Mouse (Mus musculus) neural tube, embryonic 11.5 days (tissue): ENCODE data around the gene Mink1. TPM values are rescaled to one million over a fixed set of nuclear protein-coding genes. Genes with fewer than 3 reads are reported as not detected.

Source experiments
- ATAC-seq: fragments of 200-750 bp; cut with Nextera tagmentation; 2 replicates; pipeline ENCODE4 v1.8.0; 2017; ENCODE audit warnings: moderate number of reproducible peaks, mild to moderate bottlenecking, moderate TSS enrichment, moderate library complexity; ENCODE audit not compliant: insufficient read depth, low FRiP score, low TSS enrichment
- DNase-seq: peaks from one replicate; pipeline ENCODE4 v3.0.0-alpha.2; 2015; ENCODE audit warnings: low spot score
- H3K27ac ChIP-seq: fragments of 300-500 bp; sonication (generic); 2 replicates; pipeline ENCODE4 v1.5.1; 2014; ENCODE audit warnings: low read depth, mild to moderate bottlenecking, low read length
- H3K27me3 ChIP-seq: fragments of 300-500 bp; sonication (generic); 2 replicates; pipeline ENCODE4 v1.6.1; 2014; ENCODE audit warnings: mild to moderate bottlenecking, low read length, mixed read lengths; ENCODE audit not compliant: control insufficient read depth, insufficient read depth
- H3K36me3 ChIP-seq: fragments of 300-500 bp; sonication (generic); 2 replicates; pipeline ENCODE4 v1.6.1; 2014; ENCODE audit warnings: mild to moderate bottlenecking, low read length, moderate library complexity, mixed read lengths; ENCODE audit not compliant: control insufficient read depth, insufficient read depth
- H3K4me1 ChIP-seq: fragments of 300-500 bp; sonication (generic); 2 replicates; pipeline ENCODE4 v1.6.1; 2014; ENCODE audit warnings: low read length, mixed read lengths; ENCODE audit not compliant: control insufficient read depth, insufficient read depth
- H3K4me2 ChIP-seq: fragments of 300-500 bp; sonication (generic); 2 replicates; pipeline ENCODE4 v1.6.1; 2014; ENCODE audit warnings: low read depth, mild to moderate bottlenecking, moderate library complexity
- H3K4me3 ChIP-seq: fragments of 300-500 bp; sonication (generic); 2 replicates; pipeline ENCODE4 v1.5.1; 2014; ENCODE audit warnings: low read depth, low read length
- H3K9ac ChIP-seq: fragments of 300-500 bp; sonication (generic); 2 replicates; pipeline ENCODE4 v1.6.1; 2014; ENCODE audit warnings: mild to moderate bottlenecking, low read length
- H3K9me3 ChIP-seq: fragments of 300-500 bp; sonication (generic); 2 replicates; pipeline ENCODE4 v1.6.1; 2016; ENCODE audit warnings: low read length; ENCODE audit not compliant: control insufficient read depth
- WGBS: fragments of 180-500 bp; shearing (Covaris S2); extraction: QIAGEN DNeasy Blood & Tissue Kit; methylation state at CpG from one replicate; pipeline ENCODE4 v1.1.7; 2014; 5-methylcytosine and 5-hydroxymethylcytosine counted together
- polyA plus RNA-seq: library from polyadenylated mRNA; unstranded; fragments of >200 nt; fragmentation: Nextera tagmentation; extraction: Ambion mirVana; gene quantifications from 2 replicates; pipeline ENCODE4 v1.2.1, GENCODE M21; 2014

The Mink1 gene
- polyA plus RNA-seq, 1 experiment from 2014 or later: 16.0 TPM

DNA sequence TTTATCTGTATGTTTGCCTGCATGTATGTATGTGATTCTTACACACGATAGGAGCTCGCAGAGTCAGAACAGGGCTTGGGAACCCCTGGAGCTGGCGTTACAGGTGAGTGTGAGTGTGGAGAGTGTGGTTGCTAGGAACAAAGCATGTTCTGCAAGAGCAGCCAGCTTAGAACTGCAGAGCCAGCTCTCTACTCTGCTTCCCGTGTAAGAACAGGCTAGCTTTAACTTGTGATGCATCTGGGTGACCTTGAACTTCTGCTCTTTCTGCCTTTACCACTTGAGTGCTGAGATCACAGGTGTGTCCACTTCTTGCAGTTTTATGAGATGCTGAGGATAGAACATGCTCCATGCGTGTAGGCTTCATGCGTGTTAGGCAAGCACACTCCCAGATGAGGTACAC is 16.3 kb downstream of the Mink1 start:
- ATAC-seq (no peak), DNase-seq (no peak)
- Histone ChIP-seq H3K27me3 (no peaks in the 10 kb centered on the region), H3K9ac (no peak overlapping the region), H3K9me3 (no peaks in the 10 kb centered on the region), H3K4me2 (no peak overlapping the region), H3K4me3 (no peak overlapping the region), H3K27ac (no peak overlapping the region), H3K4me1 (no peaks in the 10 kb centered on the region), H3K36me3 (no peaks in the 10 kb centered on the region)
- WGBS: 92% methylated on average over 6 of the region's 6 CpGs

DNA sequence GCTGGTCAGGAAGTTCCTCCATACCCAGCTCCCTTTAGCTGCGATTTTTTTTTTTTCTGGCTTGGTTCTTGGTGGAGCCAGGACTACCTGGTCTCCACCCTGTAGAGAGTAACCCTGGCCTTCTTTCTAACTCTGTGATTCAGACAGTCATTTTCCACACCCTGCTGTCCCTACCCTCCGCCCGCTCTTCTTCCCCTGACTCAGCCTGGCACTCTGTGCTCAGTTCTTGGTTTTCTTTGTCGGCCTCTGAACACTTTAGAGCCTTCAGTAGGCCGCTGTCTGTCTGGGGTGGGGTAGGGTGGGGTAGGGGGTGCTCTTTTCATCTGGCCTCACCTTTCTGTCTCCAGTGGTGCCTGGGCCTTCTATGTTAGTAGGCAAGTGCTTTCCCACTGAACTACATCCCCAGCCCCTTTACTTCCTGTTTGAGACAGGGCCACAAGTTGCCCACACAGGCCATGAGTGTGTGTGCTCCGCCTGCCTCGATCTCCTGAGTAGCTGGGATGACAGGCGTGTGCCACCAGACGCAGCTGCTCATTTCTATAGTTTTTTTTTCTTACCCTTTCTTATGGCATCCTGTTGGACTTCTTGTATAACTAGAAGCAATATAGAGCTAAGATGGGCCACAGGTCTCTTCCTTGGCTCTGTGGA is 17.2 kb downstream of the Mink1 start:
- Histone ChIP-seq H3K4me3 (no peak overlapping the region), H3K36me3 (no peaks in the 10 kb centered on the region), H3K4me2 (no peak overlapping the region), H3K27me3 (no peaks in the 10 kb centered on the region), H3K27ac (no peak overlapping the region), H3K9ac (no peak overlapping the region), H3K4me1 (no peaks in the 10 kb centered on the region; the same call in 1 of the 2 replicates), H3K9me3 (no peaks in the 10 kb centered on the region)
- WGBS: 79% methylated on average over 9 of the region's 9 CpGs
- no peak for ATAC-seq
- DNase-seq: no peak

DNA sequence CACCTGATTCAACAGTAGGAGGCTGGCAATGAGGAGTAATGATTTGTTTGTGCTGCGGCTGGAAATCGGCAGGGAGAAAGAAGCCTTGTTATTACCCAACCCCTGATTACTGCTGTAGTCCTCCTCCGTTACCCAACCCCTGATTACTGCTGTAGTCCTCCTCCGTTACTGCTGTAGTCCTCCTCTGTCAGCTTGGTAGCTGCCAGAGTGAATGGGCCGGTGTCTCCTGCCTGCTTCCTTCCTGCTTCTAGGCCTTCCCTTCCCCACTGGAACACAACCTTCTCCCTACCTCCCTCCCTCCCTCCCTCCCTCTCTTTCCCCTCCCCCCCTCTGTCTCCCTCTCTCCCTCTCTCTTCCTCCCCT is 17.7 kb downstream of the Mink1 start:
- DNase-seq (no peak), ATAC-seq (no peak)
- H3K9me3 ChIP-seq: no peaks in the 10 kb centered on the region
- no peaks in the 10 kb centered on the region for H3K36me3 ChIP-seq
- no peak overlapping the region for H3K9ac ChIP-seq
- no peak overlapping the region for H3K4me2 ChIP-seq
- H3K4me3 ChIP-seq: no peak overlapping the region
- WGBS: 42% methylated on average over 5 of the region's 5 CpGs
- H3K27ac ChIP-seq: no peak overlapping the region
- H3K4me1 ChIP-seq: peaks cover 4% of the 10 kb centered on the region; the same call in 1 of the 2 replicates
- no peaks in the 10 kb centered on the region for H3K27me3 ChIP-seq

DNA sequence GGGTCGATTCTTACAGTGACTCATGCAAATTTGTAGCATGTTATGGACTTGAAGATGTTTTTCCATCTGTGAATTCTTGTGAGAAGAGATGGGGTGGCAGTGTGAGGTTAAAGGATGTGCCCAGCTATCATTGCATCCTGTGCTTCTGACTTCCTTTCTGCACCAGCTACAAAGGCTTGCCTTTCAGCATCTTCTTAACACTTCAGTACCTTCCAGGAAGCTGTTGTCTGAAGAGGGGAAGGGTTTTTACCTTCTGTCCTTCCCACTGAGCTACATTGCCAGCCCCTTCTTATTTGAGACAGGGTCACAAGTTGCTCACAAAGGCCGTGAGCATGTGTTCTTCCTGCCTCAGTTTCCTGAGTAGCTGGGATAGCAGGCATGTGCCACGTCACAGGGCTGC is 18.2 kb downstream of the Mink1 start:
- peaks cover 7% of the 10 kb centered on the region; the same call in 1 of the 2 replicates for H3K4me1 ChIP-seq
- H3K27me3 ChIP-seq: no peaks in the 10 kb centered on the region
- H3K4me2 ChIP-seq: no peak overlapping the region
- H3K9me3 ChIP-seq: no peaks in the 10 kb centered on the region
- 79% methylated on average over 3 of the region's 3 CpGs for WGBS
- no peaks in the 10 kb centered on the region for H3K36me3 ChIP-seq
- H3K4me3 ChIP-seq: no peak overlapping the region
- no peak overlapping the region for H3K27ac ChIP-seq
- no peak overlapping the region for H3K9ac ChIP-seq
- no peak for ATAC-seq
- no peak for DNase-seq

DNA sequence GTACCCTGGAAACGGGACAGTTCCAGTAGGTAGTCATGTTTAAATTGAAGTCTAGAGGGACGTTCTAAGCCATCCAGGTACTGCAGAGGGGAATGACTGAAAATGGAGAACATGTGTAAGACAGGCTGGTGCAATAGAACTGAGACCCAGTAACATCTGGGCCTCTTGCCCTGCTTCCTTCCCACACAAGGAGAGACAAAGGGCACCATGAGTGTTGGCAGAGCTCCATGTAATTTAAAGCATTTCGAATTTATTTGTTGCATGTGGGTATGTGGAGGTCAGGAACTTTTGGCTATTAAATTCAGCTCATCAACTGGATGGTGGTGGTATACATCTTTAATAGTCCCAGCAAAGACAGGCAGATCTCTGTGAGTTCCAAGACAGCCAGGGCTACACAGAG is 19.5 kb downstream of the Mink1 start:
- Histone ChIP-seq H3K4me3 (no peak overlapping the region), H3K4me2 (no peak overlapping the region), H3K9ac (no peak overlapping the region), H3K27me3 (no peaks in the 10 kb centered on the region), H3K36me3 (no peaks in the 10 kb centered on the region), H3K27ac (no peak overlapping the region), H3K4me1 (peaks cover 7% of the 10 kb centered on the region; the same call in 1 of the 2 replicates), H3K9me3 (no peaks in the 10 kb centered on the region)
- 81% methylated on average over 3 of the region's 3 CpGs for WGBS
- DNase-seq (no peak), ATAC-seq (no peak)

DNA sequence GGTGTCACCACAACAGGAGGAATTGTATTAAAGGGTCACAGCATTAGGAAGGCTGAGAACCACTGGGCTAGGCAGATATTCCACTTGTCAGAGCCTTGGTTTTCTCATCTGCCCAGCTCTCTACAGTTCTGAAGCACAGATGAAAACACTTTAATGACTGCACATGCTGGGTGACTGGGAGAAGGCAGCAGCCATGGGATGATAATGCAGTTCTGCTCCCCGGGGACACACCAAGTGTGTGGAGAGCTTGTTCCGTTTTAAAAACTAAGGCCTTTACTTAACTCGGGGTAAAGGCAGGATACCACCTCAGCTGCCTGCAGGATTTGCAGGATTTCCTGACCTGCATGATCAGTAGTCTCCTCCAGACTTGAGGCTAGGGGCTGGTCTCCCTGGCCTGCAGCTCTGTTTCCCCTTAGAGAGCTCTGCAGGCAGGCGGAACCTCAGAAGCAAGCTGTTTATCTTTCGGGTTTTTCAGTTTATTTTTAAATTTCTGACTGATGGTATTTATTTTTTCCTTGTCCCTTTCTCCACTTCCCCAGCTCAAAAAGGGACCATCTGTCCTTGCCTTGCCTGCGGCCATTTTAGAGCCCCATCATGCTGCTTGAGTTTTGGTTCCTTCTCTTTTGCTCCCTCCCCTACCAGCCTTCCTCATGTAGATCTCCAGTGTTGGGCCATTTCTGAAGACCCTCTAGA is 20.5 kb downstream of the Mink1 start:
- Histone ChIP-seq H3K4me2 (no peak overlapping the region), H3K9ac (no peak overlapping the region)
- WGBS: 66% methylated on average over 6 of the region's 6 CpGs

DNA sequence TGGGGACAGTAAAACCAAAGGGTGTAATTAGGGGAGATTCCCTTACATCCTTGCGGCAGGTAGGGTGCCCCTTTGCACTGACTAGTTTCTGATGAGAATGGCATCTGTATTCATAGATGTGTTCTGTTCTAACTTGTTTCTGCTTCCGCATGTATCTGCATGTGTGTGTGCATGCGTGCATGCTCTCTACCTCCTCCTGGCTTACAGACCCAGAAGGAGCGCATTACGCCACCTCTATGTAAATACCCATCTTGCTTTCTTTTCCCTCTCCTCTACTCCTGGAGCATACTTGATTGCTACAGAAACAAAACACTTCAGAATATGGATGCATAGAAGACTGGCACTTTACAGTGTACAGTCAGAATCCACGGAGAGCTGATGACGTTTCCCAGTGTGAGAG is 21.1 kb downstream of the Mink1 start:
- H3K4me3 ChIP-seq: no peak overlapping the region
- 0 out of 2 replicates have a peak overlapping the region, but pooled peaks have one; percentile 4 for H3K27ac ChIP-seq
- no peak overlapping the region for H3K9ac ChIP-seq
- DNase-seq (no peak), ATAC-seq (no peak)
- H3K27me3 ChIP-seq: no peaks in the 10 kb centered on the region
- peaks cover 7% of the 10 kb centered on the region; the same call in 1 of the 2 replicates for H3K4me1 ChIP-seq
- no peaks in the 10 kb centered on the region for H3K36me3 ChIP-seq
- H3K9me3 ChIP-seq: no peaks in the 10 kb centered on the region
- H3K4me2 ChIP-seq: no peak overlapping the region
- WGBS: 89% methylated on average over 7 of the region's 7 CpGs

More for the DNA sequence above, 20.5 kb downstream of the Mink1 start:
- H3K9me3 ChIP-seq: no peaks in the 10 kb centered on the region
- H3K4me1 ChIP-seq: peaks cover 7% of the 10 kb centered on the region; the same call in 1 of the 2 replicates
- 0 out of 2 replicates have a peak overlapping the region, but pooled peaks have one; percentile 4 for H3K27ac ChIP-seq
- H3K36me3 ChIP-seq: no peaks in the 10 kb centered on the region
- DNase-seq: no peak
- no peak for ATAC-seq
- no peaks in the 10 kb centered on the region for H3K27me3 ChIP-seq
- no peak overlapping the region for H3K4me3 ChIP-seq

DNA sequence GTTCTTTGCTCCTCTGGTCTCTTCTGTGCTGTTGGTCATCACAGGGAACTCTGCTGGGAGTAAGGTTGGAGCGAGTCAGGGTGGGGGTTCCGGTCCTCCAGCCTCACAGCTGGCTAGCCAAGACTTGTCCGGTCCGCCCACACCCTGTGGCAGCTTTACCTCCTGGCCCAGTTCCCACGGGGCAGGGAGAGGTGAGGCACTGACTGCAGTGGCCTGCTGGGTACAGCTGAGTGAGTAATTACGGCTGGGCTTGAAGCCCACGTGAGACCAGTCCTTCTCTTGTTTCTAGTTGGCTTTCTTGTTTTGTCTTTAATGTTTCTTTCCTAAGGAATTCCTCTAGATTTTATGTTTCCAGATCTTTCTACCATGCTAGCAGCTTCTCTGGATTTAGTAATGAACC is 22.8 kb downstream of the Mink1 start:
- WGBS: 46% methylated on average over 7 of the region's 7 CpGs

DNA sequence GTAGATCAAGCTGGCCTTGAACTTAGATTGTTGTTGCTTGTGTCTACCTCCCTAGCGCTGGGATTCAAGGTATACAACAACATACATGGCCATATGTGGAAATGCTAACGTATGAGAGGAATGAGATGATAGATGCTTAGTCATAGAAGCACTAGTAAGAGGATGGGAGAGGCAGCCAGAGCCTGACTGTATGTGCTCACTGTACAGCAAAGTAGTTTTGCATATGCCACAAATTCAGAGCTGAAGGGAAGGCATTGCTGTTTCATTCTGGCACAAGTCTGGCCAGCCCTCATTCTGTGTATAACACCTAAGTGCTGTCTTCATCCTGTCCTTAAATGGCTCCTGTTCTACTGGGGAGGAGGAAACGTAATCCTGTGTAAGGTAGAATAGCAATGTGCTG is 23.6 kb downstream of the Mink1 start:
- Histone ChIP-seq H3K4me3 (no peak overlapping the region), H3K27me3 (no peaks in the 10 kb centered on the region), H3K36me3 (no peaks in the 10 kb centered on the region), H3K27ac (no peak overlapping the region), H3K4me2 (no peak overlapping the region), H3K4me1 (peaks cover 7% of the 10 kb centered on the region; the same call in 1 of the 2 replicates), H3K9me3 (no peaks in the 10 kb centered on the region), H3K9ac (no peak overlapping the region)
- DNase-seq (no peak), ATAC-seq (no peak)
- WGBS: 88% methylated on average over 3 of the region's 3 CpGs

More for the DNA sequence above, 22.8 kb downstream of the Mink1 start:
- H3K4me3 ChIP-seq: no peak overlapping the region
- 0 out of 2 replicates have a peak overlapping the region, but pooled peaks have one; percentile 20 for H3K27ac ChIP-seq
- no peaks in the 10 kb centered on the region for H3K9me3 ChIP-seq
- peaks cover 7% of the 10 kb centered on the region; the same call in 1 of the 2 replicates for H3K4me1 ChIP-seq
- no peak overlapping the region for H3K4me2 ChIP-seq
- H3K36me3 ChIP-seq: no peaks in the 10 kb centered on the region
- H3K27me3 ChIP-seq: no peaks in the 10 kb centered on the region
- ATAC-seq (no peak), DNase-seq (no peak)
- H3K9ac ChIP-seq: peak overlapping the region; percentile 14; the same call in 1 of the 2 replicates
